Mouse (Mus musculus): ENCODE results near the gene Kank1.

- TF ChIP-seq CTCF (conservative IDR thresholded peaks at IDR 0.05; ENCODE audit: low read length) (no peak), NANOG (IDR thresholded peaks at IDR 0.05; ENCODE audit: borderline replicate concordance, low read length) (no peak), POU5F1 (IDR thresholded peaks at IDR 0.05; ENCODE audit: borderline replicate concordance, low read length) (no peak)
Observed at GRCm38 (mm10) chr19:25447373-25447772, 210.6 kb downstream of the Kank1 start.
